Mouse (Mus musculus) lung, embryonic 14.5 days (tissue): Measurements from ENCODE around the gene Cd48. TPM values are rescaled to one million over a fixed set of nuclear protein-coding genes. Genes with fewer than 3 reads are reported as not detected.

Experiments
- ATAC-seq: fragments of 200-750 bp; cut with Nextera tagmentation; 2 replicates; pipeline ENCODE4 v1.8.0; 2017; ENCODE audit warnings: mild to moderate bottlenecking, moderate TSS enrichment, moderate library complexity; ENCODE audit not compliant: insufficient read depth
- DNase-seq: peaks from one replicate; pipeline ENCODE4 v3.0.0-alpha.2; 2015
- H3K27ac ChIP-seq: fragments of 300-500 bp; sonication (generic); 2 replicates; pipeline ENCODE4 v1.5.1; 2014; ENCODE audit warnings: low read depth, mild to moderate bottlenecking, moderate library complexity
- H3K27me3 ChIP-seq: fragments of 300-500 bp; sonication (generic); 2 replicates; pipeline ENCODE4 v1.6.1; 2014; ENCODE audit warnings: low read length, control low read depth; ENCODE audit not compliant: insufficient read depth
- H3K36me3 ChIP-seq: fragments of 300-500 bp; sonication (generic); 2 replicates; pipeline ENCODE4 v1.6.1; 2014; ENCODE audit warnings: control low read depth; ENCODE audit not compliant: insufficient read depth
- H3K4me1 ChIP-seq: fragments of 300-500 bp; sonication (generic); 2 replicates; pipeline ENCODE4 v1.6.1; 2014; ENCODE audit warnings: antibody characterized with exemption, control low read depth; ENCODE audit not compliant: insufficient read depth
- H3K4me2 ChIP-seq: fragments of 300-500 bp; sonication (generic); 2 replicates; pipeline ENCODE4 v1.6.1; 2014; ENCODE audit warnings: mild to moderate bottlenecking
- H3K4me3 ChIP-seq: fragments of 300-500 bp; sonication (generic); 2 replicates; pipeline ENCODE4 v1.5.1; 2014; ENCODE audit warnings: low read depth, low read length
- H3K9ac ChIP-seq: fragments of 300-500 bp; sonication (generic); 2 replicates; pipeline ENCODE4 v1.6.1; 2014
- H3K9me3 ChIP-seq: fragments of 300-500 bp; sonication (generic); 2 replicates; pipeline ENCODE4 v1.6.1; 2016; ENCODE audit warnings: low read depth, low read length, control low read depth
- CTCF ChIP-seq: IDR thresholded peaks from 2 replicates; pipeline ENCODE4 v1.5.1; 2016; ENCODE audit warnings: antibody characterized with exemption, low read depth
- WGBS: fragments of 180-500 bp; shearing (Covaris S2); extraction: QIAGEN DNeasy Blood & Tissue Kit; methylation state at CpG from one replicate; pipeline ENCODE4 v1.1.7; 2014; 5-methylcytosine and 5-hydroxymethylcytosine counted together
- polyA plus RNA-seq: library from polyadenylated mRNA; unstranded; fragments of >200 nt; fragmentation: Nextera tagmentation; extraction: Ambion mirVana; gene quantifications from 2 replicates; pipeline ENCODE4 v1.2.1, GENCODE M21; 2014

Cd48 gene
- polyA plus RNA-seq, result 2.9 and 3.6 TPM in 2 replicates

GRCm38 (mm10) chr1:171681531-171682299, at the start of gene Cd48:
TSS of gene Cd48 (plus strand) at chr1:171682009.
- no peak for TF ChIP-seq CTCF
- no peaks in the 10 kb centered on the region for H3K27me3 ChIP-seq
- H3K4me2 ChIP-seq, result no peak within 1 kb of the TSS
- H3K36me3 ChIP-seq, result no peaks in the 10 kb centered on the region
- 88% methylated on average over 14 of the region's 14 CpGs for WGBS
- no peak for ATAC-seq
- DNase-seq, result no peak
- no peak within 1 kb of the TSS for H3K4me3 ChIP-seq
- H3K27ac ChIP-seq, result no peak within 1 kb of the TSS
- no peaks in the 10 kb centered on the region for H3K9me3 ChIP-seq
- H3K4me1 ChIP-seq, result no peaks in the 10 kb centered on the region
- H3K9ac ChIP-seq, result no peak within 1 kb of the TSS

- no peak for ATAC-seq
- WGBS, result 37% methylated on average over 6 of the region's 6 CpGs
- TF ChIP-seq CTCF, result no peak
Observed at GRCm38 (mm10) chr1:171635696-171636095, 46.1 kb upstream of the Cd48 start.

GRCm38 (mm10) chr1:171637101-171637500, 44.7 kb upstream of the Cd48 start:
- WGBS, result 77% methylated on average over 8 of the region's 8 CpGs

More at GRCm38 (mm10) chr1:171635696-171636095, 46.1 kb upstream of the Cd48 start:
- H3K27ac ChIP-seq, result no peak overlapping the region
- no peaks in the 10 kb centered on the region for H3K27me3 ChIP-seq
- no peak overlapping the region for H3K9ac ChIP-seq
- DNase-seq, result no peak
- H3K9me3 ChIP-seq, result no peaks in the 10 kb centered on the region
- no peaks in the 10 kb centered on the region for H3K4me1 ChIP-seq
- H3K36me3 ChIP-seq, result no peaks in the 10 kb centered on the region
- H3K4me3 ChIP-seq, result no peak overlapping the region
- no peak overlapping the region for H3K4me2 ChIP-seq

GRCm38 (mm10) chr1:171638686-171639085, 43.1 kb upstream of the Cd48 start:
- Histone ChIP-seq H3K9me3 (no peaks in the 10 kb centered on the region), H3K4me2 (no peak overlapping the region), H3K27ac (no peak overlapping the region), H3K4me1 (no peaks in the 10 kb centered on the region), H3K4me3 (no peak overlapping the region), H3K27me3 (no peaks in the 10 kb centered on the region), H3K36me3 (no peaks in the 10 kb centered on the region), H3K9ac (no peak overlapping the region)
- ATAC-seq (no peak), DNase-seq (no peak)
- 69% methylated on average over 2 of the region's 2 CpGs for WGBS
- TF ChIP-seq CTCF, result no peak

More at GRCm38 (mm10) chr1:171637101-171637500, 44.7 kb upstream of the Cd48 start:
- no peak for TF ChIP-seq CTCF
- ATAC-seq (no peak), DNase-seq (no peak)
- H3K4me3 ChIP-seq, result no peak overlapping the region
- no peak overlapping the region for H3K4me2 ChIP-seq
- no peaks in the 10 kb centered on the region for H3K9me3 ChIP-seq
- no peaks in the 10 kb centered on the region for H3K4me1 ChIP-seq
- no peak overlapping the region for H3K27ac ChIP-seq
- no peaks in the 10 kb centered on the region for H3K27me3 ChIP-seq
- H3K36me3 ChIP-seq, result no peaks in the 10 kb centered on the region
- H3K9ac ChIP-seq, result no peak overlapping the region

- ATAC-seq, result no peak
- no peaks in the 10 kb centered on the region for H3K9me3 ChIP-seq
- DNase-seq, result no peak
- H3K4me2 ChIP-seq, result no peak overlapping the region
- no peak overlapping the region for H3K9ac ChIP-seq
- H3K36me3 ChIP-seq, result no peaks in the 10 kb centered on the region
- no peak overlapping the region for H3K4me3 ChIP-seq
- no peaks in the 10 kb centered on the region for H3K4me1 ChIP-seq
- H3K27ac ChIP-seq, result no peak overlapping the region
- WGBS, result 93% methylated on average over 6 of the region's 6 CpGs
- TF ChIP-seq CTCF, result no peak
- no peaks in the 10 kb centered on the region for H3K27me3 ChIP-seq
Observed at GRCm38 (mm10) chr1:171640796-171641195, 41.0 kb upstream of the Cd48 start.

- TF ChIP-seq CTCF, result no peak
- Histone ChIP-seq H3K36me3 (no peaks in the 10 kb centered on the region), H3K4me1 (no peaks in the 10 kb centered on the region), H3K27ac (no peak overlapping the region), H3K27me3 (no peaks in the 10 kb centered on the region), H3K4me2 (no peak overlapping the region), H3K9me3 (no peaks in the 10 kb centered on the region), H3K4me3 (no peak overlapping the region), H3K9ac (no peak overlapping the region)
- no peak for DNase-seq
- no peak for ATAC-seq
- WGBS, result 72% methylated on average over 7 of the region's 7 CpGs
Observed at GRCm38 (mm10) chr1:171643612-171644011, 38.2 kb upstream of the Cd48 start.

GRCm38 (mm10) chr1:171646429-171646940, 35.3 kb upstream of the Cd48 start:
- H3K9me3 ChIP-seq, result no peaks in the 10 kb centered on the region
- no peak overlapping the region for H3K4me2 ChIP-seq
- TF ChIP-seq CTCF, result no peak
- WGBS, result 45% methylated on average over 5 of the region's 5 CpGs
- H3K27ac ChIP-seq, result no peak overlapping the region
- no peak overlapping the region for H3K9ac ChIP-seq
- no peak for DNase-seq
- H3K27me3 ChIP-seq, result no peaks in the 10 kb centered on the region
- no peak overlapping the region for H3K4me3 ChIP-seq
- H3K4me1 ChIP-seq, result no peaks in the 10 kb centered on the region
- ATAC-seq, result no peak
- no peaks in the 10 kb centered on the region for H3K36me3 ChIP-seq
